Mouse (Mus musculus) layer of hippocampus, postnatal 10 days (tissue): ENCODE data around the gene Nup62. TPM values are rescaled to one million over a fixed set of nuclear protein-coding genes. Genes with fewer than 3 reads are reported as not detected.
A peak's percentile ranks its signal among the peaks of the same experiment; 100 is the strongest.

Experiments used
- DNase-seq, 2 experiments: peaks; one replicate each; pipeline ENCODE4 v3.0.0; 2021; ENCODE audit warnings: low spot score in 2 of 2
- total RNA-seq, 2 experiments: library from RNA; stranded (reverse); gene quantifications; 2 replicates each; pipeline ENCODE4 v1.2.3; 2021

Gene Nup62
- total RNA-seq, 2 experiments from 2014 or later, result 34.2 to 35.2 TPM

- DNase-seq, result peak; percentile 65 to 70
Observed at GRCm38 (mm10) chr7:44818751-44819235, 2.9 kb downstream of the Nup62 start.

- peak in 1 of 2 experiments; percentile 8 for DNase-seq
Observed at GRCm38 (mm10) chr7:44819391-44819790, 3.5 kb downstream of the Nup62 start.

DNA sequence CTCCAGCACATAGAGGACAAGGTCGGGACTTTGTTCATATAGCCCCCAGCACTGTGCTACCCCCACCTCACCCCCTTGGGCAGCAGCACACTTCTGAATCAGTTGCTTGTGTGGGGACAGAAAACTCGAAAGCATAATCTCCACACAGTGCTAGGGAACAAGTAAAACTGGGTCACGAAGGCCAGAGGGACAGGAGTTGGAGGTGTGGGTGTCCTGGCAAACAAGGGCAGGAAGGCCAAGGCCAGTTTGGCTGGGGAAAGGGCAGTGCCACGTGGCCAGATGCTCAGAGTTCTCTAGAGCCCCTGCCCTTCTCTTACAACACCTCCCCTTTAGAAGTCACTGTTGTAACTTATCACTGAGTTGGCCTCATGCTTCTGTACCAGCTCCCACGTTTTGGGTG lies 4.0 kb downstream of the Nup62 start:
- peak in 1 of 2 experiments; percentile 9 for DNase-seq

DNA sequence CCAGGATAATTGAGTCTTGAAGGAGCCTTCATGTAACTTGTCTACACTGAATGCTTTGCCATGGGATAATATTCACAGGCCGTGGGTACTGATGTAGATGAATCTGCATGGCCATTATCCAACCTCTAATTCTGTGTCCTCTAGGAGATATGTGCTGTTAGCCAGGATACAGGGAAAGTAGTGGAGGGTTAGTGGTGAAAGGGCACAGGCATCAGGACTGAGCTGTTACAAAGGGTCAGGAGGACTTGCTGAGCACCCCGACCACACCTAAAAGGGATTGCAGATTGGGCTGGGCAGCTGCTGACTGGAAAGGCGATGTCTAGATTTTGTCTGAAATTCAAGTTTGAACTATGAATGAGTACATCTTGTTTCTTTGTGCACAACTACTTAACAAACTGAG lies 4.6 kb downstream of the Nup62 start:
- peak; percentile 0 to 4 for DNase-seq

- DNase-seq, result peak; percentile 2 to 7
Observed at GRCm38 (mm10) chr7:44821666-44822448, 6.0 kb downstream of the Nup62 start.

DNA sequence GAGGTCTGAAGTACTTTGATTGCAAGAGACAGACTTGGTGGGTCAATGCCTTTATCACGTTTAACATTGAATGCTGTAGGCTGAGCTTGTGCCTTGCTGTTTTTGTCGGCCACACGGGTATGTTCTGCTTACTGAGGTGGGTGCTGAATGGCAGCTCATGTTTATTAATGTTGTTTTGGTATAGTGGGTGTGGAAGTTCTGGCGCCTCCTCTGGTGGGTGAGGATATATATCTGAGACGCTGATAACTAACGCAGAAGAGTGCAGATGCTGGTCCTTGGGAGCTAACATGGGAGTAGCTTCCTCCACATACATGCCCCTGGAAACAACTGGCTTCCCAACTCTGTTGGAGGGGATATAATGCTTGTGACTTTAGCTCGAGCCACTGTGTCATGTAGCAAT lies 7.5 kb downstream of the Nup62 start:
- peak in 1 of 2 experiments; percentile 11 for DNase-seq

- DNase-seq, result peak; percentile 84 to 86
Observed at GRCm38 (mm10) chr7:44824872-44825271, 9.0 kb downstream of the Nup62 start.

DNA sequence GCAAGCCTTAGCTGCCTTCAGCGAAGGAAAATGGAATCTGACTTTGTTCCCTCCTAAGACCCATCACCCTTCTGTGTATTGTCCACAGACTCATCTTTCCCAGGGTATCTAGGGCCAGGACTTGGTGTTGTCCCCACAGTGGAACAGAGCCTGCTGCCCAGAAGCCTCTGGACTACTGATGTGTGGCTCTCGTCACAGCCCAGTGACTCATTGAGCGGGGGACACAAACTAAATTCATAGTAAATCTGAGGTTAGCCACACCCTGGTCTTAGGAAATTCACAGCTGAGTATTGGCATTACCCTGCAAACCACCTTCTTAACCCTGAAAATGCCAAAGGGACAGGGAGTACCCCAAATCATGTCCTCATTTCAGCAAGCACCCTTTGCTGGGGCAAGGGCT lies 10.9 kb downstream of the Nup62 start:
- DNase-seq, result no peak

GRCm38 (mm10) chr7:44828706-44829105 lies 12.8 kb downstream of the Nup62 start:
- no peak for DNase-seq

- DNase-seq, result no peak
Observed at GRCm38 (mm10) chr7:44832763-44833162, 16.9 kb downstream of the Nup62 start.

DNA sequence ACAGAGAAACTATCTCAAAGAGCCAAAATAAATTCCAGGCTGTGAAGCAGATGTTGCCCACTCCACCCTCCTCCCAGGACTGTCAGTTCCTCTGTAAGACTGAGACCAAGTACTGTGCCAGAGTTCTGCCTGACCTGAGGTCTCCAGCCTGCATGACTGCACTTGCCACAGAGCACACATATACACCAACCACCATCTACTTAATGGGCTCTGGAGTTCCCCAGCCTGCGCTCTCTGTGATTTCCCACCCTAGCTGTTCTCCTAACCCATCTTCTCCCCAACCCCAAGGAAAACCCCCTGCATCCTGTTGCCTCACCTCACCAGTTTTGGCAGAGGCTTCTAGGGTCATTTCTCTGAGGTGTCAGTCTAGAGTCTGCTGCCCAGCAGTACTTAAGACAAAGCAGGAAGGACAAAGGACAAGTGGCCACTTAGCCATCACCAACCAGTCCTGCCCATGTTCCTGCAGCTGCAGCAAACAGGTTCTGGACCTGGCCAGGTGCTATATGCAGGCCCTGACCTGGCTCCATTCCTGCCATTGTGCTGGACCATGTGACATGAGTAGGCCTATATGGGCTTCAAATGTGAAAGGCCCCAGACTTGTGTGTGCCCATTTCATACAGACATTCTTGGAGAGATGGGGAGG lies 19.6 kb downstream of the Nup62 start:
- no peak for DNase-seq

GRCm38 (mm10) chr7:44836016-44836404 lies 20.1 kb downstream of the Nup62 start:
- DNase-seq, result no peak

GRCm38 (mm10) chr7:44836423-44837053 lies 20.6 kb downstream of the Nup62 start:
- DNase-seq, result no peak

DNA sequence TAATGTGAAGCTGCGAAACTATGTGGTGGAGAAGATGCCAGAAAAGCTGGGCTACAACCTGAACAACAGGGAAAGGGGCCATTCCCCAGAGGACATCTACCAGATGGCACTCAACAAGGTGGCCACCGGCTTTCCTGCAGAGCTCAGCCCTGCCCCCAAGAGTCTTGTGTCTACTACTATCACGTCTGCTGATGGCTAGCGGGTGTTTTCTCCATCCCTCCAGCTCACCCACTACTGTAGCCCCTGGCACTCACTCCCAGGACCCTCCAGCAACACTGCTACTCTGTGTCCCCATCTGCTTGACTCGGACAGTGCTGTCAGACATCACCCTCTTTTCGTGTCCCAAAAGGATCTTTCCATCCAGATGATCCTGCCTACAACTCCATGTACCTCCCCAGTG lies 22.2 kb downstream of the Nup62 start:
- DNase-seq, result no peak

DNA sequence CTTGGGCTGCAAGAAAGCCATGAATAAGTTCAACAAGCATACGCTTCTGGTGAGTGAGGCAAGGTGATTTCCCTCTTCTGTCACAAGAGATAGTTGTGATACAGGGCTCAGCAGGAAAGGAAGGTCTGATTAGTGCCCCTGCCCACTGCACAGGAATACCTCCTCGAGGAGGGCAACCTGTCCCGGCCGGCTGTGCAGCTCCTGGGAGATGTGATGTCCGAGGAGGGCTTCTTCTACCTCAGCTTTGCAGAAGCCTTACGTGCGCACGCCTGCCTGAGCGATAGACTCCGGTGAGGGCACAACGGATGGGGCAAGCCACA lies 23.2 kb downstream of the Nup62 start:
- no peak for DNase-seq

DNA sequence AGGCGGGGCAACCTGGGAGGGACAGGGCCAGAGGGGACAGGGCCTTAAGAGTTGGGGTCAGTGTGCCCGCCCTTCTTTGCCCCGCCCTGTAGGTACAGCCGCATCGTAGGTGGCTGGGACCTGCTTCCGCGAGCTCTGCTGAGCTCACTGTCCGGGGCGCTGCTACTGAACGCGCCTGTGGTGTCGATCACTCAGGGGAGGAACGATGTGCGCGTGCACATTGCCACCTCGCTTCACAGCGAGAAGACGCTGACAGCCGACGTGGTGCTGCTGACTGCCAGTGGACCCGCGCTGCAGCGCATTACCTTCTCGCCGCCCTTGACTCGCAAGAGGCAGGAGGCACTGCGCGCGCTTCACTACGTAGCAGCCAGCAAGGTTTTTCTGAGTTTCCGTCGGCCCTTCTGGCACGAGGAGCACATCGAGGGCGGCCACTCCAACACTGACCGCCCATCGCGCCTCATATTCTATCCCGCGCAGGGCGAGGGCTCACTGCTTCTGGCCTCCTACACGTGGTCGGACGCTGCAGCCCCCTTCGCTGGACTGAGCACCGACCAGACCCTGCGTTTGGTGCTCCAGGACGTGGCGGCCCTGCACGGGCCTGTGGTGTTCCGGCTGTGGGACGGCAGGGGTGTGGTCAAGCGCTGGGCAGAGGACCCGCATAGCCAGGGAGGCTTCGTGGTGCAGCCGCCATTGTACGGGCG lies 23.8 kb downstream of the Nup62 start:
- peak; percentile 53 to 68 for DNase-seq

DNA sequence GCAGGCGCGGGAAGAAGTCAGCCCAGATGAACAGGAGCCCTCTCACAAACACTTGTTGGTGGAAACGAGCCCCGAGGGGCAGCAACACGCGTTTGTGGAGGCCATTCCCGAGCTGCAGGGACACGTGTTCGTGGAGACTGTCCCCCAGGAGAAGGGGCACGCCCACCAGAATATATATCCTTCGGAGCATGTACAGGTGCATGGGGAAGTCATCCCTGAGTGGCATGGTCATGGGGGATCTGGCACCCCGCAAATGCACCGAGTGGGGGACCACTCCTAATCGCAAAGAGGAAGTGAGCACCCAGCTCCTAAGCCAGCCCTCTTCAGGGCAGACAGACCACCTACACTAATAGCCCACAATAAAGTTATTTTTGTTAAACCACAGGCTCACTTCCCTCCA lies 24.5 kb downstream of the Nup62 start:
- DNase-seq, result no peak

GRCm38 (mm10) chr7:44841825-44842463 lies 26.1 kb downstream of the Nup62 start:
- DNase-seq, result no peak

GRCm38 (mm10) chr7:44845006-44845405 lies 29.1 kb downstream of the Nup62 start:
- no peak for DNase-seq

DNA sequence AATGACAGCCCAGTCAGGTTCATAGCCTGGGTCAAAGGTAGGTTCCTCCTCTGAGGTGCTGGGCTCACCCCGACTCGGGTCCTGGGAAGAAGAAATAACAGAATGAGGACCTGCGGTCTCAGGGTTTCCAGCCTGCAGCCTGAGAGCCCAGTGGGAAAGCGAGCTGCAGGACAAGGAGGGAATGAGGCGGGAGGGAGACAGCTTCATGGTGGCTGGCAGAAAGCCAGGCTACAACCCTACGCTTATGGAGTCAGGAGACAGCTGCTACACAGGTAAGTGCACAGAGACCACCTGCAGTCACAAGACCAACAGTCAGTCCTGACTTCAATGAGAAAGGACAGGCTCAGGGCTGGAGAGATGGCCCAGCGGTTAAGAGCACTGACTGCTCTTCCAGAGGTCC lies 30.9 kb downstream of the Nup62 start:
- DNase-seq, result no peak

- no peak for DNase-seq
Observed at GRCm38 (mm10) chr7:44847772-44848171, 31.9 kb downstream of the Nup62 start.
